Mouse (Mus musculus) intestine, embryonic 14.5 days (tissue): ENCODE data around the gene Serpina3n. TPM values are rescaled to one million over a fixed set of nuclear protein-coding genes. Genes with fewer than 3 reads are reported as not detected.
A peak's percentile ranks its signal among the peaks of the same experiment; 100 is the strongest.

ENCODE experiments used
- ATAC-seq: fragments of 200-750 bp; cut with Nextera tagmentation; replicated peaks from 2 replicates; pipeline ENCODE4 v1.8.0; 2017; ENCODE audit warnings: low read depth, moderate number of reproducible peaks, moderate TSS enrichment, moderate library complexity; ENCODE audit not compliant: low FRiP score, low TSS enrichment
- DNase-seq: peaks from one replicate; pipeline ENCODE4 v3.0.0-alpha.2; 2018; ENCODE audit warnings: low spot score
- H3K27ac ChIP-seq: fragments of 300-500 bp; sonication (generic); 2 replicates; pipeline ENCODE4 v1.5.1; 2014; ENCODE audit warnings: low read depth, mild to moderate bottlenecking, control low read depth
- H3K27me3 ChIP-seq: fragments of 300-500 bp; sonication (generic); replicated peaks from 2 replicates; pipeline ENCODE4 v1.6.1; 2014; ENCODE audit warnings: low read length, control low read depth; ENCODE audit not compliant: control insufficient read depth, insufficient read depth
- H3K36me3 ChIP-seq: fragments of 300-500 bp; sonication (generic); 2 replicates; pipeline ENCODE4 v1.6.1; 2014; ENCODE audit warnings: low read length, control low read depth; ENCODE audit not compliant: control insufficient read depth, insufficient read depth
- H3K4me1 ChIP-seq: fragments of 300-500 bp; sonication (generic); replicated peaks from 2 replicates; pipeline ENCODE4 v1.6.1; 2014; ENCODE audit warnings: low read length, control low read depth, mixed read lengths; ENCODE audit not compliant: control insufficient read depth, insufficient read depth
- H3K4me2 ChIP-seq: fragments of 300-500 bp; sonication (generic); 2 replicates; pipeline ENCODE4 v1.6.1; 2014; ENCODE audit warnings: low read length
- H3K4me3 ChIP-seq: fragments of 300-500 bp; sonication (generic); 2 replicates; pipeline ENCODE4 v1.5.1; 2014; ENCODE audit warnings: low read depth, low read length, control low read depth, mixed read lengths
- H3K9ac ChIP-seq: fragments of 300-500 bp; sonication (generic); 2 replicates; pipeline ENCODE4 v1.6.1; 2014; ENCODE audit warnings: mild to moderate bottlenecking, low read length
- H3K9me3 ChIP-seq: fragments of 300-500 bp; sonication (generic); 2 replicates; pipeline ENCODE4 v1.6.1; 2016; ENCODE audit warnings: low read length, control low read depth; ENCODE audit not compliant: control insufficient read depth
- WGBS: fragments of 180-500 bp; shearing (Covaris S2); extraction: QIAGEN DNeasy Blood & Tissue Kit; methylation state at CpG from one replicate; pipeline ENCODE4 v1.1.7; 2014; 5-methylcytosine and 5-hydroxymethylcytosine counted together
- polyA plus RNA-seq: library from polyadenylated mRNA; unstranded; fragments of >200 nt; fragmentation: Nextera tagmentation; extraction: Ambion mirVana; gene quantifications from 2 replicates; pipeline ENCODE4 v1.2.1, GENCODE M21; 2014

Gene Serpina3n
- polyA plus RNA-seq, 1 experiment from 2014 or later: not detected

GRCm38 (mm10) chr12:104422615-104423392 lies 16.3 kb downstream of the Serpina3n start:
- ATAC-seq: no peak

GRCm38 (mm10) chr12:104425591-104425990 lies 19.1 kb downstream of the Serpina3n start:
- H3K4me2 ChIP-seq: no peak overlapping the region
- no peak overlapping the region for H3K27ac ChIP-seq
- H3K4me1 ChIP-seq: no peaks in the 10 kb centered on the region
- 82% methylated on average over 3 of the region's 3 CpGs for WGBS
- ATAC-seq (no peak), DNase-seq (no peak)
- no peaks in the 10 kb centered on the region for H3K9me3 ChIP-seq
- no peaks in the 10 kb centered on the region for H3K27me3 ChIP-seq
- no peak overlapping the region for H3K9ac ChIP-seq
- H3K36me3 ChIP-seq: no peaks in the 10 kb centered on the region
- no peak overlapping the region for H3K4me3 ChIP-seq

More at GRCm38 (mm10) chr12:104422615-104423392, 16.3 kb downstream of the Serpina3n start:
- Histone ChIP-seq H3K4me1 (no peaks in the 10 kb centered on the region), H3K36me3 (no peaks in the 10 kb centered on the region), H3K27me3 (no peaks in the 10 kb centered on the region), H3K4me3 (no peak overlapping the region), H3K4me2 (no peak overlapping the region), H3K27ac (no peak overlapping the region), H3K9me3 (no peaks in the 10 kb centered on the region), H3K9ac (no peak overlapping the region)
- DNase-seq: no peak
- 66% methylated on average over 11 of the region's 11 CpGs for WGBS

- DNase-seq (peak; percentile 76), ATAC-seq (peak; percentile 55; the same call in 1 of the 2 replicates)
- Histone ChIP-seq H3K9ac (no peak overlapping the region), H3K9me3 (no peaks in the 10 kb centered on the region), H3K4me3 (no peak overlapping the region), H3K36me3 (no peaks in the 10 kb centered on the region), H3K4me2 (no peak overlapping the region), H3K27me3 (no peaks in the 10 kb centered on the region), H3K27ac (no peak overlapping the region), H3K4me1 (no peaks in the 10 kb centered on the region)
- WGBS: 6% methylated on average over 7 of the region's 7 CpGs
Measured at GRCm38 (mm10) chr12:104426915-104427314, 20.4 kb downstream of the Serpina3n start.

GRCm38 (mm10) chr12:104431359-104431758 lies 24.8 kb downstream of the Serpina3n start:
- H3K4me1 ChIP-seq: no peaks in the 10 kb centered on the region
- H3K27me3 ChIP-seq: no peaks in the 10 kb centered on the region
- 61% methylated on average over 10 of the region's 10 CpGs for WGBS
- no peaks in the 10 kb centered on the region; the same call in 1 of the 2 replicates for H3K9me3 ChIP-seq
- H3K9ac ChIP-seq: no peak overlapping the region
- H3K27ac ChIP-seq: no peak overlapping the region
- no peaks in the 10 kb centered on the region for H3K36me3 ChIP-seq
- DNase-seq: no peak
- no peak for ATAC-seq
- no peak overlapping the region for H3K4me2 ChIP-seq
- no peak overlapping the region for H3K4me3 ChIP-seq

GRCm38 (mm10) chr12:104433214-104433613 lies 26.7 kb downstream of the Serpina3n start:
- H3K9ac ChIP-seq: no peak overlapping the region
- H3K4me1 ChIP-seq: no peaks in the 10 kb centered on the region
- H3K27me3 ChIP-seq: no peaks in the 10 kb centered on the region
- no peaks in the 10 kb centered on the region for H3K36me3 ChIP-seq
- DNase-seq (no peak), ATAC-seq (no peak; the same call in 1 of the 2 replicates)
- H3K27ac ChIP-seq: no peak overlapping the region
- no peak overlapping the region for H3K4me3 ChIP-seq
- WGBS: 51% methylated on average over 7 of the region's 7 CpGs
- H3K4me2 ChIP-seq: no peak overlapping the region
- no peaks in the 10 kb centered on the region; the same call in 1 of the 2 replicates for H3K9me3 ChIP-seq

- no peak overlapping the region for H3K4me3 ChIP-seq
- no peaks in the 10 kb centered on the region; the same call in 1 of the 2 replicates for H3K9me3 ChIP-seq
- H3K4me1 ChIP-seq: no peaks in the 10 kb centered on the region
- no peak overlapping the region for H3K9ac ChIP-seq
- no peak for DNase-seq
- H3K4me2 ChIP-seq: no peak overlapping the region; the same call in 1 of the 2 replicates
- no peaks in the 10 kb centered on the region for H3K36me3 ChIP-seq
- no peak for ATAC-seq
- H3K27ac ChIP-seq: no peak overlapping the region
- WGBS: 60% methylated on average over 20 of the region's 20 CpGs
- no peaks in the 10 kb centered on the region for H3K27me3 ChIP-seq
Measured at GRCm38 (mm10) chr12:104433951-104434735, 27.6 kb downstream of the Serpina3n start.

- Histone ChIP-seq H3K9me3 (no peaks in the 10 kb centered on the region), H3K4me1 (no peaks in the 10 kb centered on the region), H3K9ac (no peak overlapping the region), H3K36me3 (no peaks in the 10 kb centered on the region), H3K27ac (no peak overlapping the region), H3K4me3 (no peak overlapping the region), H3K27me3 (no peaks in the 10 kb centered on the region), H3K4me2 (peak overlapping the region; percentile 16; the same call in 1 of the 2 replicates)
- 6% methylated on average over 22 of the region's 22 CpGs for WGBS
- ATAC-seq: peak; percentile 82
- DNase-seq: peak; percentile 99
Measured at GRCm38 (mm10) chr12:104440087-104440760, 33.7 kb downstream of the Serpina3n start.

GRCm38 (mm10) chr12:104443716-104444115 lies 37.2 kb downstream of the Serpina3n start:
- ATAC-seq: no peak
- Histone ChIP-seq H3K4me2 (no peak overlapping the region), H3K27me3 (no peaks in the 10 kb centered on the region), H3K9me3 (no peaks in the 10 kb centered on the region), H3K4me1 (no peaks in the 10 kb centered on the region), H3K4me3 (no peak overlapping the region), H3K9ac (no peak overlapping the region), H3K27ac (no peak overlapping the region), H3K36me3 (no peaks in the 10 kb centered on the region)
- 85% methylated on average over 11 of the region's 11 CpGs for WGBS
- no peak for DNase-seq
